Mouse (Mus musculus): ENCODE data around the gene Mrnip.

GRCm38 (mm10) chr11:50159347-50159746, 14.9 kb upstream of the Mrnip start:
- TF ChIP-seq CTCF (IDR thresholded peaks at IDR 0.05; ENCODE audit: low read depth) (no peak), EP300 (IDR thresholded peaks at IDR 0.05; ENCODE audit: low read depth) (no peak)

All from liver, embryonic 14.5 days (tissue).